Mouse (Mus musculus) left cerebral cortex, postnatal 25 days (tissue): Measurements from ENCODE around the gene Eef1akmt3. TPM values are rescaled to one million over a fixed set of nuclear protein-coding genes. Genes with fewer than 3 reads are reported as not detected.

Source experiments
- DNase-seq, 2 experiments: peaks; one replicate each; pipeline ENCODE4 v3.0.0; 2022; ENCODE audit warnings: low spot score in 2 of 2, mixed read lengths in 1 of 2
- intact Hi-C: fragments of 180-260 bp; cut with DNase I; formaldehyde crosslinking; loops from one replicate; pipeline ENCODE4 v1.15.1; 2025
- total RNA-seq, 2 experiments: library from RNA; stranded (reverse); gene quantifications; 2 replicates each; pipeline ENCODE4 v1.2.3; 2021

Gene Eef1akmt3
- under 1 TPM; 0.16 to 0.25 TPM for total RNA-seq

DNA sequence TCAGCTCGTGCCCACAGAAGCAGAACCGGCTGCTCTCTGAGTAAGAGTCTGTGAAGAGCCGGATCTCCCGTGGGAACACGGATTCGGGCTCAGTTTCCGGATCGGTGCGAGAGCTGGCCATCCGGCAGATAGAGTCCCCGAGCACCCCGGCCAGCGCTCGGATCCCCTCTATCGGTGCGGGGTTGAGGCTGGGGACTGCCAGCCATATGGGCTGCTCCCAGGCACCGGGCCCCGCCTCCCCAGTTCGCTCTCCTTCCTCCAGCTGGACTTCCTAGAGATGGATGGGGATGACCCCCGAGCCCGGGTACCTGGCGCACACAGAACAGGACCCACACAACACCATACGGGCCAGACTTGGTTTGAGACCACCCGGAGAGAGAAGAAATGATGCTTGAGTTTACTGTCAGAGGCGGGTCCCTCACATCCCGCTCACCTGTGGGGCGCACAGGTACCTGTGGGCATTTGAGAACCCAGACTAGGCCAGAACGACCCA is at the start of gene Eef1akmt3, which contains the start of gene Mettl1:
Gene Eef1akmt3 (minus strand): TSS at position 240 of the 493 bp plus-strand sequence.
Gene Mettl1 (plus strand): TSS at position 141 of the 493 bp plus-strand sequence.
- intact Hi-C loops: no loop called here
- DNase-seq: peak; percentile 33 to 41

DNA sequence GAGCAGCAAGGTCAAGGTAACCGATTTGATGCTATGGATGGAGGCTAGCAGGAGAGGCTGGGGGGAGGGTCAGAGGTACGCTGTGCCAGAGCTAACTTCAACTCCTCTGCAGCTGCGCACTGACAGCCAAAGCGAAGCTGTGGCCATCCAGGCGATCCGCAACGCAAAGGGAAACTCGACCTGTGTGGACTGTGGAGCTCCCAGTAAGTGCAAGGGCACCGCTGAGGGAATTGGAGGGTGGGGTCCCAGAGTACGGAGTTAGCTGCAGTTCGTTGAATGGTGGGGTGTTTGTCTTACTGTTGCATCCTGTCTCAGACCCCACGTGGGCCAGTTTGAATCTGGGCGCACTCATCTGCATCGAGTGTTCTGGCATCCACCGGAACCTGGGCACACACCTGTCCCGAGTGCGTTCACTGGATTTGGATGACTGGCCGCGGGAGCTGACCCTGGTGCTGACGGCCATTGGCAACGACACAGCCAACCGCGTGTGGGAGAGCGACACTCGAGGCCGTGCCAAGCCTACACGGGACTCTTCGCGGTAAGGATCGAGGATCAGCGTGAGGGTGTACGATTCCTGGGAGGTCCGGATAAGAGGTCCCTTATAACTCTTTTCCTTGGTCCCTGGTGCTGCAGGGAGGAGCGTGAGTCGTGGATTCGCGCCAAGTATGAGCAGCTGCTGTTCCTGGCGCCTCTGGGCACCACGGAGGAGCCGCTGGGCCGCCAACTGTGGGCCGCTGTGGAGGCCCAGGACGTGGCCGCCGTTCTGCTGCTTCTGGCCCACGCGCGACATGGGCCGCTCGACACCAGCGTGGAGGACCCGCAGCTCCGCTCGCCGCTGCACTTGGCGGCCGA is 49.5 kb upstream of the Eef1akmt3 start:
- intact Hi-C loops: loop anchor here (1.0 kb wide), 1 partner anchor 10 kb away; no protein-coding TSS in a partner anchor
- DNase-seq: peak in 1 of 2 experiments; percentile 66

DNA sequence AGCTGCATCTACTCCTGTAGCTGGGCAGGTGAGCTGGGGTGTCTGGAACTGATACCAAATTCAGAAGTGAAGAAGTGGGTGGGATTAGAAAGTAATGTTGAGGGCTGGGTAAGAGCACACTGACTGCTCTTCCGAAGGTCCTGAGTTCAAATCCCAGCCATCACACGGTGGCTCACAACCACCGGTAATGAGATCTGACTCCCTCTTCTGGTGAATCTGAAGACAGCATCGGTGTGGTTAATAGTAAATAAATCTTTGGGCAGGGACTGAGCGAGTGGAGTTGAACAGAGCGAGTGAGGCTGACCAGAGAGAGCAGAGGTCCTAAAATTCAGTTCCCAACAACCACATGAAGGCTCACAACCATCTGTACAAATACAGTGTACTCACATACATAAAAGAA is 44.3 kb upstream of the Eef1akmt3 start:
- DNase-seq: no peak
- intact Hi-C loops: no loop called here

DNA sequence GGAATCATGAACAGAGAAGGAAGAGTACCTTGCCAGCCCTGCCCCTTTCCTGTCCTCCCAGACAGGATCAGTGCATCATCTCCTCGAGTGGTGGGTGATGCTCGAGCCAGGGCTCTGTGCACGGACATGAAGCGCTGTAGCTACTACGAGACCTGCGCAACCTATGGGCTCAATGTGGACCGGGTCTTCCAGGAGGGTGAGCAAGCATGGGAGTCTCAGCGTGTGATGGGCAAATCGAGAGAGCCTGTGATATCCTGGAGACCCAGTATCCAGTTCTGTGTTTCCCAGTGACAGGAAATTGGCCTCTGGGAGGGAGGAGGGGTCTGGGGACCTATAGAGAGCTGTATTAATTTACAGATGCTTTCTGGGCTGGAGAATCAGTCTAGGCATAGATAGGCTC is 43.7 kb upstream of the Eef1akmt3 start:
- no peak for DNase-seq
- intact Hi-C loops: no loop called here

DNA sequence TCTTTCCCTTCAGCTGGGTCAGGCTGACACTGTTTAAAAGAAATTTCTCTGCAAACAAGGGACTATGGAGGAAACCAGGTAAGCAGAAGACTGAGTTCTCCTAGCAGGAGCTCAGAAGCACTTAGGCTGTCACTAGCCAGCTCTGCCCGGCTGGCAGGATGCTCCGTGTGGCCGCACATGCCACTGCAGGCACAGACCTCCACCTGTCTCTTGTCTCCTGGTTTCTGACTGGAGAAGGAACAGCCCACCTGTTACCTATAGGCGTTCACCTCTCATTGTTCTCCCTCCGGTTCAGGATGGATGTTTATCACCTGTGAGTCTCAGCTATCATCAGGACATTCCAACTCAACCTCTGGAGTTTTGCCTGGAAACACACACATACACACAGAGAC is 42.6 kb upstream of the Eef1akmt3 start:
- no peak for DNase-seq
- intact Hi-C loops: no loop called here

DNA sequence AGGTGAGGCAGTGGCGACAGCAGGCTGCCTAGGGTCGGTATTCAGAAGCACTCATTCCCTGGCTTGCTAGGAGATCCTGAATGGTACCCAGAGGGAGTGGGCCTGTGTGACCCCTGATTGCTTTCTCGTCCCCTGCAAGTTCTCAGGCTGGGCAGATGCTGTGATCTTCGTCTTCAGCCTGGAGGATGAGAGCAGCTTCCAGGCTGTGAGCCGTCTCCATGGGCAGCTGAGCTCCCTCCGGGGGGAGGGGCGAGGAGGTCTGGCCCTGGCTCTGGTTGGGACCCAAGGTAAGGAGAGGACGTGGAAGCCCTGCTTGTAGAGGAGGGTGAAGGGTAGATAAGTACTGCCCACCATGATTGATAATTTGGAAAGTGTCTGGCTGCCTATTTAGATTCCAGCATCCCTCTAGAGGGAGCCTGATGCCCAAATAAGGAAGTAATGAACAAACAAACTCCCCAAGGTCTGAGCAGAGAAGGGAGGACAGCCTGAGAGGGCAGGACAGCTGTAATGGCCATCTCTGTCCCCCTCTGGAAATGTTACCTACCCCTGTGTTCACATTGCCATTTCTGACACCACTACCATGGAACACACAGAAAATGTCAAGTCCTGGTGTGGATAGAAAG is 42.1 kb upstream of the Eef1akmt3 start:
- intact Hi-C loops: no loop called here
- no peak for DNase-seq

DNA sequence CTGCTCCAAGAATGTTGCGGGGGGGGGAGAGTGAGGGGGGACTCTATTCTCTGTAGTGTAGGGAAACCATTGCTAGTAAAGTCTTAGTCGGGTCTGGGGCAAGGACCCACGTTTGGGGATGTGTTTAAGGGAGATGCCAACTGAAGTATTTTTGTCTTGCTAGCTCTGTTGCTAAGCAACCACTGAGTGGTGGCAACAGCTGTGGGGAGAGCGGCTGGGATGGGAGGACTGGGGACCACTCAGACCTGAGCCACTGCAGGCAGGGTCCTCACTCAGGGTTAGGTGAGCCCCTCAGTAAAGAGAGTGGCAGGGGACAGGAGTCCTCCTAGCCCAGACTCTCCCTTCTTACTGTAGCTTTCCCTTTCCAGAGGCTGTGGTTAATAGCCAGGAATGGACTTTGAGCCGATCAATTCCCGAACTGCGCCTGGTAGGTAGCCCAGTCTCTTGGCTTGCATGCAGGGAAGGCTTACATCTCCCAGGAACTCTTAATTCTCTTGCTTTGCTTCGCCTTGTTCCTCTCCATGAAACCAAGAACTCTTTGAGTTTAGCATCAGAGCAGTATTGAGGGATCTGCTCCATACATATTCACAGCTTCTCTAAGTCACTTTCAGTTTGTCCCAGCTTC is 40.8 kb upstream of the Eef1akmt3 start:
- intact Hi-C loops: no loop called here
- peak in 1 of 2 experiments; percentile 64 for DNase-seq

DNA sequence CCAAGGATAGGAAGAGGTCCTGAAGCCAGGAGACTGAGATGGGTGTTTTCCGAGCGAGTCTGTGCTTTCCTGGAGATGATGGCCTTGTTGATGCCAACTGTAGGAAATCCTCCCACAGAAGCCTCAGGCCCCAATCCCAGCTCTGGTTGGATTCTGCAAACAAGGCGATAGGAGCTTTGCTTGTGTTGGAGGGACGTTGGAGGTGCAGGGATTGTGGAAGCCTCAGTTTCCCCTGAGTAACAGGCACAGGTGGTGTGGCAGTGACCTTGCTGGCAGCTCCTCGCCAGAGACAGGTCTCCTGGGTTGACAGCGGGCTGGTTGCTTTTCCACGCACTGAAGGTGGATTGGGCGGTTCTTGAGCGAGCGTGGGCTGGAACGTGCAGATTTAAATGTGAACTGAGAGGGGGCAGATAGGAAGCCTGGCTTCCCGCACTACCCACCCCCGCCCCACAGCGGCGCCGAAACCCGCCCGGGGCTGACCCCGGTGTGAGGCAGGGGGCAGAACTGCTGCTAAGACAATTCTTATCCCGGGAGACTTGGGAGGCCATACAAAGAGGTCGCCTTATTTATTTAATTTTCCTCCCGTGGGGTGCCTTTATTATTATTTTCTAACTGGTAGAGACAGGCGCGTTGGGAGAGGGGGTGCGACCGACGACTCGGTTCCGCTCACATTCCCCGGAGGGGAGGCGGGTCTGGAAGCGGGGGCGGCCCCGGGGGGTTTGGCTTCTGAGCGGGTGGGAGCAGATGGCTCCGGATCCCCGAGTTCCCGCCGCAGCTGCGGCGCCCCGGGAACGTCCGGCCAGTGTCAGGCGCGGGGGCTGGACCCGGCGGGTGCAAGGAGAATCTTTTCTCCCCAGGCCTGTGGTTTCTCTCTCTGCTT is 39.8 kb upstream of the Eef1akmt3 start:
- intact Hi-C loops: loop anchor here (1.0 kb wide), 1 partner anchor 10 kb away; no protein-coding TSS in a partner anchor
- peak in 1 of 2 experiments; percentile 72 for DNase-seq

DNA sequence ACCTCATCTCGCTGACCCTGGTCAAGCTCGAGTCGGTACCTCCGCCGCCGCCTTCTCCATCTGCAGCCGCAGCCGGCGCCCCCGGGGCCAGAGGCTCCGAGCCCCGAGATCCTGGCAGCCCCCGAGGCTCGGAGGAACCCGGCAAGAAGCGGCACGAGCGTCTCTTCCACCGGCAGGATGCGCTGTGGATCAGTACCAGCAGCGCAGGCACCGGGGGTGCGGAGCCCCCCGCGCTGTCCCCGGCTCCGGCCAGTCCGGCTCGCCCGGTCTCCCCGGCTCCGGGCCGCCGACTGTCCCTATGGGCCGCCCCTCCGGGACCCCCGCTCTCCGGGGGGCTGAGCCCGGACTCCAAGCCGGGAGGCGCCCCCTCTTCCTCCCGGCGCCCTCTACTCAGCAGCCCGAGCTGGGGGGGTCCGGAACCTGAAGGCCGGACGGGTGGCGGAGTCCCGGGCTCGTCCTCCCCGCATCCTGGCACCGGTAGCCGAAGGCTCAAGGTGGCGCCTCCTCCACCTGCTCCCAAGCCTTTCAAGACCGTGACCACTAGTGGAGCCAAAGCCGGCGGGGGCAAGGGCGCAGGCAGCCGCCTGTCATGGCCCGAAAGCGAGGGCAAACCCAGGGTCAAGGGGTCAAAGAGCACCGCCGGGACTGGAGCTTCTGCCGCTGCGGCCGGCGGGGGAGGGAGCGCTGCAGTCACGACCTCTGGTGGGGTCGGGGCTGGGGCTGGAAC is 38.5 kb upstream of the Eef1akmt3 start:
- intact Hi-C loops: loop anchor here (1.0 to 5.0 kb wide), 2 partner anchors 11 to 87 kb away; partner anchors contain the start of gene B4galnt1
- no peak for DNase-seq

DNA sequence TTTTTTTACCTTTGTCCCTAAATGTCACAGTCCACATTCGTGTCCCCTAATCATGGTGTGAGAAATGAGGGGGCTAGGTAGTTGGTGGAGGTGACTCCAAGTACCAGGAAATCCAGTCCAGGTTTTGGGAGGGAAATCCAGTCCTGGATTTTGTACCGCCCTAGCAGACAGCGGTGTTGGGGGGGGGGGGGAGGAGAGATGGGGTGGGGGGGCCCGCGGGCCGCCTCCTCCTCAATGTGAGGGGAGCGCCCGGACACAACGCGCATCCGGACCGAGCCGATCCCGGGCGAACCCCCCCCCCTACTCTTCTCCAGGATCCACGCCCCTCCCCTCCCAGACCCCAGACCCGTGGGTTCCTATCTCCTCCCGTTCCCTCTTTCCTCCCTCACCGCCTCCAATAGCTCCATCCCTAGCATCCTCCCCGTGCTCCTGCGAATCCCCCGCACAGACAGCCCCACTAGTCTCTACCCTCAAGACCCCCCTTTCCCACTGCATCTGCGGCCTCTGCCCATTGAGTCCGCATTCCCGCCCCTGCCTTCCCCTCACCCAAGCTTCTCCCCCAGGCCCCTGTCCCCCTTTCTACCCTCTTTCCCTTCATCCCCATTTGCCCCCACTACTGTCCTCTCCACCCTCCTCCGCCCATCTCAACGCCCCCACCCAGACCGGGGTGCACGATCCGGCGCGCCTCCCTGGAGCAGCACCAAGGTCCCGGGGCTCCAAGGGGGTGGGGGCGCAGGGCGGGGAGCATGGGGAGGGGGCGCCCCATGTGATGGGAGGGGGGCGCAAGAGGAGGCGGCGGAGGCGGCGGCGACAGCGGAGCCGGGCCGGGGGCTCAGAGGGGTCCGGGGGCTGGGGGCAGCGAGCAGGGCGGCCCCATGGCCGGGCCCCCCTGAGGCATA is 37.6 kb upstream of the Eef1akmt3 start:
- intact Hi-C loops: loop anchor here (5.0 kb wide), 1 partner anchor 88 kb away; the partner anchor contains the start of gene B4galnt1
- peak in 1 of 2 experiments; percentile 80 for DNase-seq

DNA sequence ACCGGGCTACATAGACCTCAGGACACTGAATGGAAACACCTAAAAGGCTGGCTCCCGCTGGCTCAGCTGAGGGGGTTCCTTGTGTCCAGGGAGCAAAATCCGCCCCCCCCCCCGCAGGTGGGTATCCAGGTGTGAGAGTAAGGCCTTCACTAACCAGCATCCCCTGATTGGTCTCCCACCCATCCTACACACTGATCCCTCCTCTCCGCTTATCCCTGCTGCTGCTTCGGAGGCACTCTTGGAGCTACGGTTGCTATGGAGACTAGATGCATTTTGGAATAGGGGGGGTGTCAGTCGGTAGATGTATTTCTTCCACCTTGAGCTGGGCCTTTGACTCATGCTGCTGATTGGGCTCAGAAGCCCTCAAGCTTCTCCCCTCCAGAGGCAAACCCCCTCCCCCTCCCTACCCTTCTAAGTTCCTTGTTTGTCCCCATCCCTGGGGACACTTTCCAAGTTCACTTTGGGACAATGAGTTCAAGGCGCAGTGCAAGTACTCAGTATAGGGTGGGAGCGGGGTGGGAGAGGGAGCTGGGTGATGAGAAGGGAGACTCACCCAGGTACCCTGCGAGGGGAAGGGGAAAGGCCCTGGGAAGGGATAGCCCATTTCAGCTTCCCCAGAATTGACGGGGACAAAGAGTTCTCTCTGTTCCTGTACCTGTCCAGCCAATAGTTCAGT is 36.8 kb upstream of the Eef1akmt3 start:
- peak in 1 of 2 experiments; percentile 93 for DNase-seq
- intact Hi-C loops: loop anchor here (5.0 kb wide), 1 partner anchor 89 kb away; the partner anchor contains the start of gene B4galnt1

DNA sequence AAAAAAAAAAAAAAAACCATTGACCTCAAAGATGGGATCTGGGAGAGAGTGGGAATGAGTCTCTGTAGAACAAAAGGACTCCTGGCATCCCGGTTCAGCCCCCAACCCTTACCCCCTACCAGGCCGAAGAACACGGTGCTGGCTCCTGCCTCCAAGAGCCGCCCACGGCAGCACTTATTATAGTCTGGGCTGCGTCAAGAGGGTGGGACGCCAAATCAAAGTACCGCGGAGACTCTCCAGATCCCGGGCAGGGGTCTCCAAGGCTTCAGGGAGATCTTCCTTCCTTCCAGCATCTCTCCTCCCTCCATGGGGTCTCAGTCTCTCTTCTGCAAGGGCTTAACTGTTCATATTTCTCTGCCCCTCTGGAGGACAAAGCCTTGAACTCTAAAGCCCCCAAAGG is 36.2 kb upstream of the Eef1akmt3 start:
- DNase-seq: peak in 1 of 2 experiments; percentile 74
- intact Hi-C loops: loop anchor here (5.0 kb wide), 1 partner anchor 90 kb away; the partner anchor contains the start of gene B4galnt1

DNA sequence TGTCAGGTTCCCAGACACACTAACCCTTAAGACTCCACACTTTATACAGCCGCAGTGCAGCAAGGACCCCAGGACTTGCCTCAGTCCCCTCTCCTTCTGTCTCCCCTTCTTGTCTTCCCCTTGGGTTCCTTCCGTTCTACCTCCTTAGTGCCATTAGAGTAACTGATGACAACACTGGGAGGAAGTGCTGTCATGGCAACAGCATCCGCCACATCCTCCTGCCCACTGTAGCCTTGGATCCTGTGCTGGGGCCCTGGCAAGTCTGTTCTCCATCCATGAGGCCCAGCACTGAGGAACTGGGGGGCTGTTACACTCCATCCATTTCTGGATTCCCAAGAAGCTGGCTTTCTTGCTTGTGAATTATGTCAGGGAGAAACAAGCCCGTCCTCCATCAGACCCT is 34.8 kb upstream of the Eef1akmt3 start:
- DNase-seq: peak in 1 of 2 experiments; percentile 68
- intact Hi-C loops: loop anchor here (5.0 kb wide), 1 partner anchor 91 kb away; the partner anchor contains the start of gene B4galnt1

DNA sequence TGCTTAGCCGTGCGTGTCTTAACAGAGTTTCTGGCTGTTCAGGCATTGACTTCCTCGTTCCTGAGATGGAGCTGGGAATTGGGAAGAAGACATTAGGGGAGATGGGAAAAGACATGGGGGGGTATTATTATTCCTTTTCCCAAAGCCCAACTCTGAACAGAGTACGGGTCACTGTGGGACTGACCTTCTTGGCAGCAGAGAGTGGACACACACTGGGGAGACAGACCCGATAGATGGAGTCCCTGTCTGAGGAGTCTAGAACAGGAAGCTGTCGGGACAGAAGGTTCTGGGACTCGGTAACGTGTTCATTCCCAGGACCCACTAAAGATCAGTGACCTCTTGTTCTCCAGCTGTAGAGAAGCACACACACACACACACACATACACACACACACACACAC is 34.3 kb upstream of the Eef1akmt3 start:
- no peak for DNase-seq
- intact Hi-C loops: loop anchor here (5.0 kb wide), 1 partner anchor 92 kb away; the partner anchor contains the start of gene B4galnt1

DNA sequence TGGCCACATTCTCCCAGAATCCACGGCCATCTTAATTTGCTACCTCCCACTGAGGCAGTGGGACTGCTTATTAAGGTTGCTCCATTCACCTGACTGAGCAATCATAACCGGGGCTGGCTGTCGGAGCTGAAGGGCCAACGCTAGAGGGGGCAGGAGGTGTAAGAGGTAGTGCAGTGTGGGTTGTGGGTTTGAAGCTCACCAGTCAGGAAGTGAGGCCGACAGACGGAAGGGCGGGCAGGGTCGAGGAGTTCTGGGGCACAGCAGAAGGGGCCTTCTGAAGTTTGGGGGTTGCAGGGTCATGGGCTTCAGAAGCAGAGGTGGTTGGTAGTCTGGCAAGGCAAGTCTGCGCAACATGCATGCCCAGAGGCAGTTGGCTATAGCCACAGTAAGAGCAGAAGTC is 33.8 kb upstream of the Eef1akmt3 start, which contains the start of gene Agap2:
Gene Agap2 (plus strand): TSS at position 205 of the 400 bp plus-strand sequence.
- DNase-seq: no peak
- intact Hi-C loops: loop anchor here (5.0 kb wide), 1 partner anchor 92 kb away; the partner anchor contains the start of gene B4galnt1

DNA sequence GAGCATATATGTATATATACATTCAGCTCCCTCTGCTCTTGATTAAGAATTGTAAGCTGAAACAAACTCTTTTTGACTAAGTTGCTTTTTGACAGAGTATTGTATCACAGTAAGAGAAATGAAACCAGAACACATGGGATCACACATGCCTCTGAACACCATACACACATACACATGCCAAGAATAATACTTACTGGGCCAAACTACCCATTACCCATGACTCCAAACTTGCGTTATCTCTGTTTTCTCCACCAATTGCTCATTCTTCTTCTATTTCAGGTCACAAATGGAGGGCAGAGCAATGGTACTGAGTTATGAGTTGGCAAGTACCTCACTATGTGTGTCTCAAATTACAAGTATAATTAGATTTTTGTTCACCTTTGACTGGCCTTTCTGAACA is 32.7 kb upstream of the Eef1akmt3 start:
- DNase-seq: no peak
- intact Hi-C loops: no loop called here
